Mouse (Mus musculus) heart, embryonic 16.5 days (tissue): Measurements from ENCODE around the gene Fam169a. TPM values are rescaled to one million over a fixed set of nuclear protein-coding genes. Genes with fewer than 3 reads are reported as not detected.
"Not testable (repeated sequence)": the region's sequence is repeated elsewhere in the genome, so short reads cannot be mapped to it uniquely, and the experiment has no call there.

Experiments used
- ATAC-seq: fragments of 200-750 bp; cut with Nextera tagmentation; replicated peaks from 2 replicates; pipeline ENCODE4 v1.8.0; 2017; ENCODE audit warnings: moderate number of reproducible peaks; ENCODE audit not compliant: insufficient read depth, low FRiP score; ENCODE audit errors: extremely low read depth
- H3K27ac ChIP-seq: fragments of 300-500 bp; sonication (generic); 2 replicates; pipeline ENCODE4 v1.5.1; 2014; ENCODE audit warnings: mild to moderate bottlenecking, low read length, control low read depth, moderate library complexity
- H3K27me3 ChIP-seq: fragments of 300-500 bp; sonication (generic); 2 replicates; pipeline ENCODE4 v1.6.1; 2014; ENCODE audit warnings: low read length, mixed read lengths; ENCODE audit not compliant: control insufficient read depth, insufficient read depth
- H3K36me3 ChIP-seq: fragments of 300-500 bp; sonication (generic); 2 replicates; pipeline ENCODE4 v1.6.1; 2014; ENCODE audit not compliant: control insufficient read depth, insufficient read depth
- H3K4me1 ChIP-seq: fragments of 300-500 bp; sonication (generic); 2 replicates; pipeline ENCODE4 v1.6.1; 2014; ENCODE audit warnings: low read length, mixed read lengths; ENCODE audit not compliant: control insufficient read depth, insufficient read depth
- H3K4me2 ChIP-seq: fragments of 300-500 bp; sonication (generic); 2 replicates; pipeline ENCODE4 v1.6.1; 2014; ENCODE audit warnings: low read depth, mild to moderate bottlenecking, control low read depth, low read length
- H3K4me3 ChIP-seq: fragments of 300-500 bp; sonication (generic); 2 replicates; pipeline ENCODE4 v1.5.1; 2014; ENCODE audit warnings: mild to moderate bottlenecking, control low read depth, low read length
- H3K9ac ChIP-seq: fragments of 300-500 bp; sonication (generic); 2 replicates; pipeline ENCODE4 v1.6.1; 2014; ENCODE audit warnings: low read length, control low read depth
- H3K9me3 ChIP-seq: fragments of 300-500 bp; sonication (generic); replicated peaks from 2 replicates; pipeline ENCODE4 v1.6.1; 2016; ENCODE audit warnings: low read length; ENCODE audit not compliant: control insufficient read depth
- WGBS: fragments of 180-500 bp; shearing (Covaris S2); extraction: QIAGEN DNeasy Blood & Tissue Kit; methylation state at CpG from one replicate; pipeline ENCODE4 v1.1.7; 2014; 5-methylcytosine and 5-hydroxymethylcytosine counted together
- polyA plus RNA-seq: library from polyadenylated mRNA; unstranded; fragments of >200 nt; fragmentation: Nextera tagmentation; extraction: Ambion mirVana; gene quantifications from 2 replicates; pipeline ENCODE4 v1.2.1, GENCODE M21; 2015

The Fam169a gene
- polyA plus RNA-seq, 1 experiment from 2014 or later = 2.5 TPM

- Histone ChIP-seq H3K9ac (no peak overlapping the region), H3K4me2 (no peak overlapping the region), H3K36me3 (no peaks in the 10 kb centered on the region), H3K27me3 (no peaks in the 10 kb centered on the region), H3K4me1 (no peaks in the 10 kb centered on the region), H3K27ac (no peak overlapping the region), H3K9me3 (no peaks in the 10 kb centered on the region), H3K4me3 (no peak overlapping the region)
- 84% methylated on average over 3 of the region's 3 CpGs for WGBS
- no peak for ATAC-seq
Measured at GRCm38 (mm10) chr13:97088183-97088582, 21.1 kb downstream of the Fam169a start.

- ATAC-seq = no peak
- no peaks in the 10 kb centered on the region for H3K4me1 ChIP-seq
- no peaks in the 10 kb centered on the region for H3K27me3 ChIP-seq
- no peak overlapping the region for H3K27ac ChIP-seq
- no peak overlapping the region for H3K4me3 ChIP-seq
- H3K36me3 ChIP-seq = no peaks in the 10 kb centered on the region
- no peak overlapping the region for H3K4me2 ChIP-seq
- no peak overlapping the region for H3K9ac ChIP-seq
- WGBS = 51% methylated on average over 4 of the region's 4 CpGs
- no peaks in the 10 kb centered on the region for H3K9me3 ChIP-seq
Measured at GRCm38 (mm10) chr13:97095726-97096125, 28.6 kb downstream of the Fam169a start.

GRCm38 (mm10) chr13:97099187-97099852 lies 32.2 kb downstream of the Fam169a start, which contains the start of gene Gm6169:
Gm6169 (minus strand) TSS chr13:97099237.
- no peak for ATAC-seq
- Histone ChIP-seq H3K4me3 (no peak within 1 kb of the TSS), H3K4me2 (no peak within 1 kb of the TSS), H3K27me3 (no peaks in the 10 kb centered on the region), H3K4me1 (no peaks in the 10 kb centered on the region), H3K9ac (no peak within 1 kb of the TSS), H3K27ac (no peak within 1 kb of the TSS), H3K9me3 (no peaks in the 10 kb centered on the region), H3K36me3 (no peaks in the 10 kb centered on the region)
- 75% methylated on average over 22 of the region's 22 CpGs for WGBS

GRCm38 (mm10) chr13:97104996-97105395 lies 37.9 kb downstream of the Fam169a start:
- no peak overlapping the region for H3K27ac ChIP-seq
- H3K36me3 ChIP-seq = no peaks in the 10 kb centered on the region
- no peak for ATAC-seq
- H3K27me3 ChIP-seq = no peaks in the 10 kb centered on the region
- 70% methylated on average over 7 of the region's 7 CpGs for WGBS
- no peak overlapping the region for H3K4me3 ChIP-seq
- H3K4me1 ChIP-seq = no peaks in the 10 kb centered on the region
- no peak overlapping the region for H3K4me2 ChIP-seq
- no peak overlapping the region for H3K9ac ChIP-seq
- H3K9me3 ChIP-seq = no peaks in the 10 kb centered on the region

- not testable (repeated sequence) for ATAC-seq, H3K27ac ChIP-seq, H3K4me3 ChIP-seq, H3K27me3 ChIP-seq, H3K4me1 ChIP-seq, H3K36me3 ChIP-seq, H3K9me3 ChIP-seq, H3K4me2 ChIP-seq, H3K9ac ChIP-seq
- WGBS = 93% methylated on average over 4 of the region's 4 CpGs
Measured at GRCm38 (mm10) chr13:97107721-97108120, 40.6 kb downstream of the Fam169a start.

- no peaks in the 10 kb centered on the region for H3K27me3 ChIP-seq
- no peaks in the 10 kb centered on the region for H3K4me1 ChIP-seq
- no peak overlapping the region for H3K9ac ChIP-seq
- no peak overlapping the region for H3K4me3 ChIP-seq
- ATAC-seq = no peak
- H3K36me3 ChIP-seq = no peaks in the 10 kb centered on the region
- no peak overlapping the region for H3K27ac ChIP-seq
- 81% methylated on average over 4 of the region's 4 CpGs for WGBS
- H3K4me2 ChIP-seq = no peak overlapping the region
- H3K9me3 ChIP-seq = no peaks in the 10 kb centered on the region
Measured at GRCm38 (mm10) chr13:97109046-97109445, 42.0 kb downstream of the Fam169a start.

- no peak for ATAC-seq
- H3K4me2 ChIP-seq = no peak overlapping the region
- no peaks in the 10 kb centered on the region for H3K4me1 ChIP-seq
- 73% methylated on average over 3 of the region's 3 CpGs for WGBS
- no peak overlapping the region for H3K4me3 ChIP-seq
- H3K9me3 ChIP-seq = no peaks in the 10 kb centered on the region
- H3K36me3 ChIP-seq = no peaks in the 10 kb centered on the region
- H3K27ac ChIP-seq = no peak overlapping the region
- no peak overlapping the region for H3K9ac ChIP-seq
- H3K27me3 ChIP-seq = no peaks in the 10 kb centered on the region
Measured at GRCm38 (mm10) chr13:97121341-97121740, 54.3 kb downstream of the Fam169a start.

- H3K27ac ChIP-seq, H3K27me3 ChIP-seq, H3K9ac ChIP-seq, ATAC-seq, H3K4me1 ChIP-seq, H3K4me3 ChIP-seq, H3K4me2 ChIP-seq, H3K9me3 ChIP-seq: not testable (repeated sequence)
- peaks cover 13% of the 10 kb centered on the region for H3K36me3 ChIP-seq
- 85% methylated on average over 2 of the region's 4 CpGs for WGBS
Measured at GRCm38 (mm10) chr13:97129654-97130053, 62.6 kb downstream of the Fam169a start.

GRCm38 (mm10) chr13:97130413-97130812 lies 63.3 kb downstream of the Fam169a start:
- H3K27me3 ChIP-seq, H3K9ac ChIP-seq, H3K9me3 ChIP-seq, H3K4me3 ChIP-seq, H3K27ac ChIP-seq, H3K4me2 ChIP-seq, H3K4me1 ChIP-seq: not testable (repeated sequence)
- WGBS = no CpG with 5 or more reads among the region's 2 CpGs
- peaks cover 15% of the 10 kb centered on the region for H3K36me3 ChIP-seq
- peak; percentile 67 for ATAC-seq
